Comparison of ENCODE assay signal across 25 mouse cellular contexts in the genomic region with DNA sequence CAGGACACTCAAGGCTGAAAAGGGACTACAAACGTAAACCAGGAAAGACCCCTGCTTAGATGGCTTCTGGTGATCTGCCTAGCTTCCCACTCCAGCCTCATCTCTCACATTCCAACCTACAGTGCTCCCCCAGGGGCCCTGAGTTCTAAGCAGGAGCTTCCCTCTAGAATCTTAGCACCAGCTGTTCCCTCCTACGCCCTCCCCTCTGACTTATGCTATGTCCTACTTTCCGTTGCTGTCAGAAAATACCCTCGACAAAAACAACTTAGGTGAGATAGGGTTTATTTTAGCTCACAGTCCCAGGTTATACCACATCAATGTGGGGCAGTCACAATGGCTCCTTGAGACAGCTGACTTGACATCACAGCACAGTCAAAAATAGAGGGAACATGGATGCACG.
DNase-seq lines count a peak whose midpoint lies in the region; ATAC-seq lines count a peak whose summit lies in the region.
"Had no signal": no experiment of that assay in that cellular context is flagged by ENCODE, and none has a peak within 500 bp of the region (broad histone marks: within the 10 kb centered on the region; RNA-seq: fewer than 3 reads in every experiment).

No protein-coding gene starts in this region.

- H3K27me3 ChIP-seq in heart, embryonic 10.5 days (ENCODE audit: insufficient read depth, poor library complexity, severe bottlenecking): no peaks in the 10 kb centered on the region
- H3K27me3 ChIP-seq: embryonic facial prominence, embryonic 12.5 days; embryonic facial prominence, embryonic 15.5 days; heart, embryonic 13.5 days had no signal

- H3K4me1 ChIP-seq in heart, embryonic 10.5 days: peaks cover 3% of the 10 kb centered on the region; the same call in 1 of the 2 replicates
- H3K4me1 ChIP-seq: embryonic facial prominence, embryonic 12.5 days; embryonic facial prominence, embryonic 15.5 days; heart, embryonic 13.5 days had no signal

- 75% methylated on average over 5 of the region's 5 CpGs for WGBS in heart, embryonic 10.5 days

- DNase-seq in frontal cortex, postnatal 14 days (ENCODE audit: low spot score in 2 of 2): no peak
- peak; percentile 63 for DNase-seq in heart, embryonic 10.5 days (ENCODE audit: low spot score)
- no peak for DNase-seq in heart, adult 18-20 months
- peak; percentile 67 for DNase-seq in right cerebral cortex, adult 18-20 months
- no peak for DNase-seq in right cerebral cortex, postnatal 4 days
- DNase-seq in kidney, adult 18-20 months: no peak
- DNase-seq: adrenal gland, adult 8-10 months; adrenal gland, postnatal 25 days; cerebellum, adult 18-20 months; cerebellum, adult 9-10 months; cerebellum, postnatal 14 days; forebrain, postnatal 0 days; gastrocnemius, postnatal 14 days; heart, adult 11 months; heart, postnatal 14 days; heart, postnatal 4 days had no signal

- no peaks in the 10 kb centered on the region for H3K36me3 ChIP-seq in heart, embryonic 10.5 days
- H3K36me3 ChIP-seq: embryonic facial prominence, embryonic 12.5 days; embryonic facial prominence, embryonic 15.5 days; heart, embryonic 13.5 days had no signal

- no peaks in the 10 kb centered on the region for H3K9me3 ChIP-seq in heart, embryonic 10.5 days
- H3K9me3 ChIP-seq: embryonic facial prominence, embryonic 12.5 days; embryonic facial prominence, embryonic 15.5 days had no signal

- H3K27ac ChIP-seq in heart, embryonic 10.5 days: no peak overlapping the region
- H3K27ac ChIP-seq: embryonic facial prominence, embryonic 12.5 days; embryonic facial prominence, embryonic 15.5 days; heart, embryonic 13.5 days; hindbrain, embryonic 14.5 days had no signal

- no peak overlapping the region for H3K4me3 ChIP-seq in heart, embryonic 10.5 days
- H3K4me3 ChIP-seq: embryonic facial prominence, embryonic 12.5 days; embryonic facial prominence, embryonic 15.5 days; heart, embryonic 13.5 days had no signal

- peak; percentile 64 for ATAC-seq in frontal cortex, adult (ENCODE audit: low TSS enrichment)
- ATAC-seq: activated CD4-positive, CD25-positive, alpha-beta regulatory T cell, adult 4 months; forebrain, embryonic 14.5 days; forebrain, postnatal 0 days; hindbrain, postnatal 0 days; inflammation-experienced regulatory T-cells, adult 6 months had no signal

Comparison
In these comparisons a context has a peak if more than half of its experiments do, and no peak if none do; other contexts are left out.
1. DNase-seq: peak in heart, embryonic 10.5 days (single experiment) and right cerebral cortex, adult 18-20 months (single experiment); none in frontal cortex, postnatal 14 days (0 of 2), heart, adult 18-20 months (0 of 2), right cerebral cortex, postnatal 4 days (single experiment) and kidney, adult 18-20 months (single experiment).